Mouse (Mus musculus): ENCODE measurements around the gene Cdc42bpg. TPM values are rescaled to one million over a fixed set of nuclear protein-coding genes. Genes with fewer than 3 reads are reported as not detected.
"Not testable (repeated sequence)": the region's sequence is repeated elsewhere in the genome, so short reads cannot be mapped to it uniquely, and the experiment has no call there.

Gene Cdc42bpg
- polyA plus RNA-seq, 2 experiments = 0.32 to 2.1 TPM

GRCm38 (mm10) chr19:6285632-6286433 lies 20.4 kb upstream of the Cdc42bpg start:
- Histone ChIP-seq H3K9me3 (ENCODE audit: control insufficient read depth, low read length) (no peaks in the 10 kb centered on the region), H3K27me3 (ENCODE audit: control insufficient read depth, insufficient read depth, low read length) (no peaks in the 10 kb centered on the region), H3K27ac (peak overlapping the region; percentile 96), H3K9ac (replicated peaks) (peak overlapping the region; percentile 70), H3K4me1 (replicated peaks; ENCODE audit: control insufficient read depth in 2 of 2, insufficient read depth in 2 of 2, low read length in 1 of 2) (peaks cover 84 to 87% of the 10 kb centered on the region in 2 experiments), H3K4me3 (ENCODE audit: insufficient read depth in 1 of 2, low read depth in 2 of 2, low read length in 2 of 2) (peak overlapping the region; percentile 1 to 36; a peak in 2 of 4 replicates), H3K36me3 (replicated peaks; ENCODE audit: control insufficient read depth, insufficient read depth, low read depth) (peaks cover 46% of the 10 kb centered on the region), H3K4me2 (ENCODE audit: low read depth) (peak overlapping the region; percentile 77)
- ATAC-seq (ENCODE audit: insufficient read depth) = peak; percentile 58
- TF ChIP-seq CTCF (IDR thresholded peaks at IDR 0.05; ENCODE audit: low read depth) (0 out of 2 replicates have a peak, but pooled peaks have one; percentile 5), EP300 (IDR thresholded peaks at IDR 0.05; ENCODE audit: low read depth) (peak; percentile 59)
- DNase-seq (ENCODE audit: low read depth in 3 of 3, low spot score in 3 of 3) = no peak
- 22% methylated on average over 7 of the region's 7 CpGs for WGBS (ENCODE audit: insufficient replicate concordance)

GRCm38 (mm10) chr19:6286434-6287401 lies 19.5 kb upstream of the Cdc42bpg start:
- ATAC-seq (ENCODE audit: insufficient read depth) (peak; percentile 32), DNase-seq (ENCODE audit: low read depth in 3 of 3, low spot score in 3 of 3) (no peak)
- Histone ChIP-seq H3K9me3 (ENCODE audit: control insufficient read depth, low read length) (no peaks in the 10 kb centered on the region), H3K27ac (peak overlapping the region; percentile 96), H3K36me3 (replicated peaks; ENCODE audit: control insufficient read depth, insufficient read depth, low read depth) (peaks cover 37% of the 10 kb centered on the region), H3K4me3 (ENCODE audit: insufficient read depth in 1 of 2, low read depth in 2 of 2, low read length in 2 of 2) (no peak overlapping the region), H3K4me1 (replicated peaks; ENCODE audit: control insufficient read depth in 2 of 2, insufficient read depth in 2 of 2, low read length in 1 of 2) (peaks cover 84 to 87% of the 10 kb centered on the region in 2 experiments), H3K4me2 (ENCODE audit: low read depth) (peak overlapping the region; percentile 77), H3K27me3 (ENCODE audit: control insufficient read depth, insufficient read depth, low read length) (no peaks in the 10 kb centered on the region), H3K9ac (replicated peaks) (peak overlapping the region; percentile 70)
- 62% methylated on average over 19 of the region's 19 CpGs for WGBS (ENCODE audit: insufficient replicate concordance)
- TF ChIP-seq EP300 (IDR thresholded peaks at IDR 0.05; ENCODE audit: low read depth) (0 out of 2 replicates have a peak, but pooled peaks have one; percentile 40), CTCF (IDR thresholded peaks at IDR 0.05; ENCODE audit: low read depth) (no peak)

GRCm38 (mm10) chr19:6288236-6288894 lies 17.9 kb upstream of the Cdc42bpg start:
- peaks cover 70 to 78% of the 10 kb centered on the region in 2 experiments for H3K4me1 ChIP-seq (replicated peaks; ENCODE audit: control insufficient read depth in 2 of 2, insufficient read depth in 2 of 2, low read length in 1 of 2)
- H3K36me3 ChIP-seq (replicated peaks; ENCODE audit: control insufficient read depth, insufficient read depth, low read depth) = peaks cover 30% of the 10 kb centered on the region
- TF ChIP-seq EP300 (IDR thresholded peaks at IDR 0.05; ENCODE audit: low read depth) (no peak), CTCF (IDR thresholded peaks at IDR 0.05; ENCODE audit: low read depth) (no peak)

GRCm38 (mm10) chr19:6289696-6290238 lies 16.5 kb upstream of the Cdc42bpg start:
- peaks cover 56 to 64% of the 10 kb centered on the region in 2 experiments for H3K4me1 ChIP-seq (replicated peaks; ENCODE audit: control insufficient read depth in 2 of 2, insufficient read depth in 2 of 2, low read length in 1 of 2)
- H3K9ac ChIP-seq (replicated peaks) = no peak overlapping the region
- H3K4me2 ChIP-seq (ENCODE audit: low read depth) = no peak overlapping the region
- no peaks in the 10 kb centered on the region for H3K9me3 ChIP-seq (ENCODE audit: control insufficient read depth, low read length)
- no peak overlapping the region for H3K4me3 ChIP-seq (ENCODE audit: insufficient read depth in 1 of 2, low read depth in 2 of 2, low read length in 2 of 2)
- ATAC-seq (ENCODE audit: insufficient read depth) (no peak), DNase-seq (ENCODE audit: low read depth in 3 of 3, low spot score in 3 of 3) (no peak)
- 74% methylated on average over 14 of the region's 14 CpGs for WGBS (ENCODE audit: insufficient replicate concordance)
- H3K36me3 ChIP-seq (replicated peaks; ENCODE audit: control insufficient read depth, insufficient read depth, low read depth) = peaks cover 33% of the 10 kb centered on the region
- TF ChIP-seq EP300 (IDR thresholded peaks at IDR 0.05; ENCODE audit: low read depth) (no peak), CTCF (IDR thresholded peaks at IDR 0.05; ENCODE audit: low read depth) (peak; percentile 59)
- H3K27me3 ChIP-seq (ENCODE audit: control insufficient read depth, insufficient read depth, low read length) = no peaks in the 10 kb centered on the region
- no peak overlapping the region; the same call in 1 of the 2 replicates for H3K27ac ChIP-seq

More at GRCm38 (mm10) chr19:6288236-6288894, 17.9 kb upstream of the Cdc42bpg start:
- Histone ChIP-seq H3K4me3 (ENCODE audit: insufficient read depth in 1 of 2, low read depth in 2 of 2, low read length in 2 of 2) (no peak overlapping the region), H3K4me2 (ENCODE audit: low read depth) (no peak overlapping the region), H3K9me3 (ENCODE audit: control insufficient read depth, low read length) (no peaks in the 10 kb centered on the region), H3K27me3 (ENCODE audit: control insufficient read depth, insufficient read depth, low read length) (no peaks in the 10 kb centered on the region), H3K9ac (replicated peaks) (no peak overlapping the region), H3K27ac (peak overlapping the region; percentile 4)
- 68% methylated on average over 13 of the region's 13 CpGs for WGBS (ENCODE audit: insufficient replicate concordance)
- DNase-seq (ENCODE audit: low read depth in 3 of 3, low spot score in 3 of 3) = no peak
- no peak for ATAC-seq (ENCODE audit: insufficient read depth)

- 73% methylated on average over 5 of the region's 6 CpGs for WGBS (ENCODE audit: insufficient replicate concordance)
- H3K4me1 ChIP-seq (replicated peaks; ENCODE audit: control insufficient read depth in 2 of 2, insufficient read depth in 2 of 2, low read length in 1 of 2) = peaks cover 46 to 56% of the 10 kb centered on the region in 2 experiments
- H3K4me3 ChIP-seq (ENCODE audit: insufficient read depth in 1 of 2, low read depth in 2 of 2, low read length in 2 of 2); ATAC-seq (ENCODE audit: insufficient read depth); DNase-seq (ENCODE audit: low read depth in 3 of 3, low spot score in 3 of 3); H3K27me3 ChIP-seq (ENCODE audit: control insufficient read depth, insufficient read depth, low read length); H3K9me3 ChIP-seq (ENCODE audit: control insufficient read depth, low read length): not testable (repeated sequence)
- H3K36me3 ChIP-seq (replicated peaks; ENCODE audit: control insufficient read depth, insufficient read depth, low read depth) = peaks cover 43% of the 10 kb centered on the region
- peak overlapping the region; percentile 70 for H3K27ac ChIP-seq
- peak overlapping the region; percentile 33 for H3K4me2 ChIP-seq (ENCODE audit: low read depth)
- H3K9ac ChIP-seq (replicated peaks) = peak overlapping the region; percentile 33
Measured at GRCm38 (mm10) chr19:6290720-6291116, 15.5 kb upstream of the Cdc42bpg start.
